Mouse (Mus musculus): ENCODE measurements around the gene Tmem25. TPM values are rescaled to one million over a fixed set of nuclear protein-coding genes. Genes with fewer than 3 reads are reported as not detected.

Gene Tmem25
- polyA plus RNA-seq (2012; rRNA removed) = 37.2 and 38.0 TPM in 2 replicates

DNA sequence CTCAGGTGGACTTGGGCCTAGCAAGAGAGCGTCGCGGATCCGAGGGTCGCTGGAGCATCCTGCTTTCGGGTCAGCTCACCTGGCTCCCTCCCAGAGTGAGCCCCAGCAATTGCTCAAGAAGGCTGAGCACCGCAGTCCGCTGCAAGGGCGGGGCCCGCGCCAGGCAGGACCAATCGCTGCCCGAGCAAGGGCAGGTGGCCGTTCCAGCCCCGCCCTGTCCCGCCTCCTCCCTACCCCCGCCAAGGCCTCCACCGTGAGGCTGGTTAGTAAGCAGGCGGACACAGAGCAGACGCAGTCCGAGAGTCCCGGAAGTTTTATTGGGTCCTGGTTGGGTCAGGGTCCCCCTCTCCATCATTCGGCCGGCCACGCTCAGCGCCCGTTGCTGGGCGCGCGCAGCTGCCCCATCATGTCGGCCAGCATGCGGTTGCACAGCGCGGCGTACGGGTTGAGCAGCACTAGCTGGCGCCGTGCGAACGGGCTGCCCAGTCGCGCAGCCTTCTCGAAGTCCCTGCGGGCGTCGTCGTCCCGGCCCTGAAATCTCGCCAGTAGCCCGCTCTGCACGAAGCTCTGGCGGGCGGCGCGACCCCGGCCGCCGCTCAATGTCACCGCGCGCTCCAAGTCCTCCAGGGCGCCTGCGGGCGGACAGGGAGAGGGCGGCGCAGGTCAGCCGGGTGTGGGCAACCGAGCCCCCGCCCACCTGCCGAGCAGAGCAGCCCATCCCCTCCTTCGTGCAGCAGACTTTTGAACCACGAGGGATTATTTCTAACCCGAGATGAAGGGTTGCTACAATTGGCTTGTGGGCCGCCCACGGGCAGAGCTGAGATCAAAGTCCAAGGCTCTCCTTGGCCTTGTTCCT lies at the start of gene Tmem25:
TSS of gene Tmem25 (minus strand) at position 206 of the 856 bp plus-strand sequence.

GRCm38 (mm10) chr9:44802808-44803450 lies 3.8 kb upstream of the Tmem25 start, which contains the start of gene Ttc36:
TSS of gene Ttc36 (minus strand) at chr9:44803072.

DNA sequence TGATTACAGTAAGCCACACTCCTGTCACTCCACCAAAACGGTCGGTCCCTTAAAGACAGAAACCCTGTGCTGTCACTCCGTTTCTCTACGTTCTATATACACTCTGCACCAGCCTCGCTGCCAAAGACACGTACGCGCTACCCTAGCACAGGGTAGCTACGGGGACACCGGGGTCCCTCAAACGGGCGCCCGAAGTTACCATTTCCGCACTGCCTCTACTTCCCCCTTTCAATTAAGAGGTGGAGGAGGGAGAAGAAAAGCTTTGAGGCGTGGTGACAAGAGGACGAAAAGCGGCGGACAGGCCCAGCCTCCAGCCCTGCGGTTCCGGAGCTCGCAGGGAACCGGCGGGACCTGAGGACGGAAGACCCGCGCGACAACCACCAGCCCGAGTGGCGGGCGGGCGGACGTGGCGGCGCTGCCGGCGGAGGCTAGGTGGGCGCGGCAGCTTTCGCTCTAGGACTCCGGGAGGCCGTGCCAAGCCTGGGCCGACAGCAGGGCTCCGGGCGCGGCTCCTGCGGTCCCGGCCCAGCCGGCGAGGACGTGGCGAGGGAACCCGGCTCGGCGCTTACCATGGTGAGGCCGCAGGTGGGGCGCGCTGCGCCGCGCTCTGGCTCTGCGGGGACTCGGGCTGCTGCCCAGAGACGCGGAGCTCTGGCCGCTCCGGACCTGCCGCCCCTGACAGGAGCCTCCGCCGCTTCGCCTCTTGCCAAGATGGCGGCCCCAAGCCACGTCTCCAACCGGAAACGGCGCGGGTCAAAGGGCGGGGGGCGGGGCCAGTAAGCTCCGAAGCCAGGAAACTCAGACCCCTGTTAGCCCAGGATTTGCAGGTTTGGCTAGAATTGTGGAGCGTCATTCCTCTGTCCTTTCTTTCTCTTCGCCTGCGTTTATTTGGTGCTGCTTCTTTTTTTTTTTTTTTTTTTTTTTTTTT lies 31.7 kb downstream of the Tmem25 start, which contains the start of the genes Arcn1 and Ift46:
TSS of gene Arcn1 (minus strand) at position 745 of the 928 bp plus-strand sequence.
TSS of gene Ift46 (plus strand) at position 808 of the 928 bp plus-strand sequence.

Other genes starting within 250 kb of the Tmem25 start
- not detected in 2 replicates for gene Cxcr5, start 237.4 kb downstream of the Tmem25 start, polyA plus RNA-seq (2012; rRNA removed)
- 47.4 and 48.5 TPM in 2 replicates for gene Ddx6, start 194.4 kb downstream of the Tmem25 start, polyA plus RNA-seq (2012; rRNA removed)
- not detected in 2 replicates for gene Treh, start 126.1 kb downstream of the Tmem25 start, polyA plus RNA-seq (2012; rRNA removed)
- 120 and 130 TPM in 2 replicates for gene Phldb1, start 64.1 kb downstream of the Tmem25 start, polyA plus RNA-seq (2012; rRNA removed)
- gene Arcn1, start 31.5 kb downstream of the Tmem25 start, polyA plus RNA-seq (2012; rRNA removed) = 60.5 and 65.2 TPM in 2 replicates
- gene Ift46, start 31.4 kb downstream of the Tmem25 start, polyA plus RNA-seq (2012; rRNA removed) = 133 and 134 TPM in 2 replicates
- 0.95 and 1.4 TPM in 2 replicates for gene Ttc36, start 3.8 kb upstream of the Tmem25 start, polyA plus RNA-seq (2012; rRNA removed)
- gene Kmt2a, start 82.0 kb upstream of the Tmem25 start, polyA plus RNA-seq (2012; rRNA removed) = 24.3 and 28.4 TPM in 2 replicates
- 674 and 804 TPM in 2 replicates for gene Atp5l, start 121.4 kb upstream of the Tmem25 start, polyA plus RNA-seq (2012; rRNA removed)
- 26.6 and 29.3 TPM in 2 replicates for gene Ube4a, start 166.3 kb upstream of the Tmem25 start, polyA plus RNA-seq (2012; rRNA removed)
- not detected in 2 replicates for gene Cd3g, start 181.1 kb upstream of the Tmem25 start, polyA plus RNA-seq (2012; rRNA removed)
- gene Cd3d, start 182.5 kb upstream of the Tmem25 start, polyA plus RNA-seq (2012; rRNA removed) = not detected in 2 replicates
- not detected in 2 replicates for gene Cd3e, start 210.3 kb upstream of the Tmem25 start, polyA plus RNA-seq (2012; rRNA removed)
- gene Mpzl2, start 240.5 kb upstream of the Tmem25 start, polyA plus RNA-seq (2012; rRNA removed) = 1.6 and 4.1 TPM in 2 replicates

Measured in central nervous system, embryonic 18 days (tissue).